Mouse (Mus musculus): ENCODE results near the gene Clspn.

Gene Clspn

GRCm38 (mm10) chr4:126637446-126637845 lies 80.7 kb downstream of the Clspn start:
- no peak for DNase-seq (ENCODE audit: extremely low spot score)

GRCm38 (mm10) chr4:126639339-126639738 lies 82.6 kb downstream of the Clspn start:
- DNase-seq (ENCODE audit: extremely low spot score) = no peak

GRCm38 (mm10) chr4:126641901-126642300 lies 85.2 kb downstream of the Clspn start:
- no peak for DNase-seq (ENCODE audit: extremely low spot score)

All from embryo, embryonic 9.5 days (tissue).